Mouse (Mus musculus): ENCODE results near the gene Ybx1.

- TF ChIP-seq CTCF (IDR thresholded peaks at IDR 0.05) (no peak), EP300 (IDR thresholded peaks at IDR 0.05) (peak; percentile 62; the same call in 1 of the 2 replicates)
Measured at GRCm38 (mm10) chr4:119274627-119275026, 19.8 kb downstream of the Ybx1 start.

Measured in lung, postnatal 0 days (tissue).